Mouse (Mus musculus) kidney, postnatal 10 days (tissue): ENCODE measurements around the gene Emsy.

Experiments used
- DNase-seq: peaks from one replicate; pipeline ENCODE4 v3.0.0; 2021; ENCODE audit warnings: mixed read lengths

The Emsy gene

GRCm38 (mm10) chr7:98656531-98657221 is at the start of gene Emsy:
Gene Emsy (minus strand): TSS chr7:98656783.
- DNase-seq, result peak; percentile 95

- DNase-seq, result no peak
Observed at GRCm38 (mm10) chr7:98704276-98704675, 47.7 kb upstream of the Emsy start.

- DNase-seq, result no peak
Observed at GRCm38 (mm10) chr7:98703365-98703881, 46.8 kb upstream of the Emsy start.

- peak; percentile 99 for DNase-seq
Observed at GRCm38 (mm10) chr7:98702283-98703240, 46.0 kb upstream of the Emsy start, which contains the start of gene Thap12. Gene Thap12 (plus strand): TSS chr7:98703103.

- DNase-seq, result peak; percentile 31
Observed at GRCm38 (mm10) chr7:98701771-98702170, 45.2 kb upstream of the Emsy start.

GRCm38 (mm10) chr7:98698590-98698989 is 42.0 kb upstream of the Emsy start:
- no peak for DNase-seq

GRCm38 (mm10) chr7:98698041-98698440 is 41.5 kb upstream of the Emsy start:
- no peak for DNase-seq

GRCm38 (mm10) chr7:98697496-98697895 is 40.9 kb upstream of the Emsy start:
- peak; percentile 28 for DNase-seq

- DNase-seq, result peak; percentile 27
Observed at GRCm38 (mm10) chr7:98694046-98694445, 37.5 kb upstream of the Emsy start.

GRCm38 (mm10) chr7:98692761-98693546 is 36.4 kb upstream of the Emsy start:
- DNase-seq, result peak; percentile 79

GRCm38 (mm10) chr7:98690831-98691230 is 34.2 kb upstream of the Emsy start:
- DNase-seq, result peak; percentile 25

- DNase-seq, result no peak
Observed at GRCm38 (mm10) chr7:98690126-98690525, 33.5 kb upstream of the Emsy start.

GRCm38 (mm10) chr7:98685895-98686294 is 29.3 kb upstream of the Emsy start:
- peak; percentile 75 for DNase-seq

- DNase-seq, result no peak
Observed at GRCm38 (mm10) chr7:98682821-98683220, 26.2 kb upstream of the Emsy start.

GRCm38 (mm10) chr7:98680691-98681090 is 24.1 kb upstream of the Emsy start:
- no peak for DNase-seq

- peak; percentile 43 for DNase-seq
Observed at GRCm38 (mm10) chr7:98678441-98678840, 21.9 kb upstream of the Emsy start.

- no peak for DNase-seq
Observed at GRCm38 (mm10) chr7:98677511-98677910, 20.9 kb upstream of the Emsy start.

- no peak for DNase-seq
Observed at GRCm38 (mm10) chr7:98674344-98674743, 17.8 kb upstream of the Emsy start.

GRCm38 (mm10) chr7:98672241-98672955 is 15.8 kb upstream of the Emsy start:
- DNase-seq, result peak; percentile 45

- DNase-seq, result peak; percentile 45
Observed at GRCm38 (mm10) chr7:98671416-98671815, 14.8 kb upstream of the Emsy start.

GRCm38 (mm10) chr7:98670831-98671230 is 14.2 kb upstream of the Emsy start:
- DNase-seq, result no peak
